Mouse (Mus musculus): ENCODE results near the gene Slc22a2. TPM values are rescaled to one million over a fixed set of nuclear protein-coding genes. Genes with fewer than 3 reads are reported as not detected.

Gene Slc22a2
- polyA plus RNA-seq, 1 experiment: 190 TPM

DNA sequence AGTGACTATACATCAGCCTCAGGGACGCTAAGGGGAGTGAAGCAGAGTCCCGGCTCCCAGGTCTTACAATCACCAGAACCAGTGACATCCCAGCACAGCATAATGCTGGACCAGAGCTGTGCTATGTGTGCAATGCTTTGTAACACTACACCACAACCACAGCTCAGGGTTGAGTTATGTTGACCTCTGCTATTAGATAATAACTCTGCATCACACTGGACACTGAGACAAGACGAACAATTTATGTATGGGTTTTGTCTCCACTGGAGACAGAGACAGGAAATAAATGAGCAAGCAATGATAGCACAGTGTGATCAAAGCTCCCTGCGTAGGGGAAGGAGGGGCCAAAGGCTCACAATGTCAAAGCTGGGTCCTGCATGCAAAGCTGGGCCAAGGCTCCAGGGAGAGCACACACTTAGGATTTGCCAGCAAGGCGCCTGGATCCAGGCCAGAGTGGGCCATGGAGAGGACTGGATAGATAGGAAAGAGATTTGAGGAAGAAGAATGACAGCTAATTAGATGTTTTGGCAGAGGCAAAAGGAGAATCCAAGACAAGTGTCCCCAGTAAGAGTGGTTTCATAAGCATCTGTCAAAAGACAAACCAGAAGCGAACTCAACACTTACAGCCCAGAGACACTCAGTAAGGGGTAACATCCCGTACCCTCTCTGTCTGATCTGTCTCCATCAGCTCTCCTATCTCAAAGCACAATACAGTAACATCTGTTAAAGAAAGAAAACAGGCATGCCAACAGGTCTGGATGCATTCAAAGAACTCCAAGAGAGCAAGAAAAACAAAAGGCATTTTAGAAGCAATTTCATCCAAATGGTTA, 48.1 kb downstream of the Slc22a2 start:
- no peak overlapping the region for H3K4me3 ChIP-seq (ENCODE audit: insufficient read depth, low read depth, low read length)
- H3K4me1 ChIP-seq (ENCODE audit: control insufficient read depth, insufficient read depth, low read length): no peaks in the 10 kb centered on the region
- H3K27me3 ChIP-seq (replicated peaks; ENCODE audit: control insufficient read depth, insufficient read depth, low read length): no peaks in the 10 kb centered on the region
- WGBS: 55% methylated on average over 7 of the region's 7 CpGs
- no peaks in the 10 kb centered on the region for H3K36me3 ChIP-seq (ENCODE audit: control insufficient read depth, insufficient read depth, low read length)
- DNase-seq: peak; percentile 33
- no peak overlapping the region for H3K27ac ChIP-seq (ENCODE audit: insufficient read depth, low read depth, low read length)
- TF ChIP-seq POLR2A (IDR thresholded peaks at IDR 0.05; ENCODE audit: low read depth, low read length) (no peak), CTCF (conservative IDR thresholded peaks at IDR 0.05; ENCODE audit: insufficient read depth, insufficient read length, low read depth, low read length) (no peak)

- WGBS: 35% methylated on average over 4 of the region's 4 CpGs
- no peak overlapping the region for H3K27ac ChIP-seq (ENCODE audit: insufficient read depth, low read depth, low read length)
- no peak overlapping the region for H3K4me3 ChIP-seq (ENCODE audit: insufficient read depth, low read depth, low read length)
- H3K4me1 ChIP-seq (ENCODE audit: control insufficient read depth, insufficient read depth, low read length): no peaks in the 10 kb centered on the region
- no peaks in the 10 kb centered on the region for H3K36me3 ChIP-seq (ENCODE audit: control insufficient read depth, insufficient read depth, low read length)
- DNase-seq: no peak
- 0 out of 2 replicates have a peak, but pooled peaks cover 2% of the 10 kb centered on the region for H3K27me3 ChIP-seq (replicated peaks; ENCODE audit: control insufficient read depth, insufficient read depth, low read length)
- TF ChIP-seq POLR2A (IDR thresholded peaks at IDR 0.05; ENCODE audit: low read depth, low read length) (no peak), CTCF (conservative IDR thresholded peaks at IDR 0.05; ENCODE audit: insufficient read depth, insufficient read length, low read depth, low read length) (no peak)
Observed at GRCm38 (mm10) chr17:12634814-12635213, 50.9 kb downstream of the Slc22a2 start.

GRCm38 (mm10) chr17:12639585-12639984, 55.7 kb downstream of the Slc22a2 start:
- WGBS: 92% methylated on average over 3 of the region's 3 CpGs
- Histone ChIP-seq H3K36me3 (ENCODE audit: control insufficient read depth, insufficient read depth, low read length) (no peaks in the 10 kb centered on the region), H3K27me3 (replicated peaks; ENCODE audit: control insufficient read depth, insufficient read depth, low read length) (0 out of 2 replicates have a peak, but pooled peaks cover 2% of the 10 kb centered on the region), H3K4me3 (ENCODE audit: insufficient read depth, low read depth, low read length) (no peak overlapping the region), H3K4me1 (ENCODE audit: control insufficient read depth, insufficient read depth, low read length) (no peaks in the 10 kb centered on the region), H3K27ac (ENCODE audit: insufficient read depth, low read depth, low read length) (no peak overlapping the region)
- TF ChIP-seq CTCF (conservative IDR thresholded peaks at IDR 0.05; ENCODE audit: insufficient read depth, insufficient read length, low read depth, low read length): no peak; the same call in 1 of the 2 replicates
- no peak for TF ChIP-seq POLR2A (IDR thresholded peaks at IDR 0.05; ENCODE audit: low read depth, low read length)
- no peak for DNase-seq

DNA sequence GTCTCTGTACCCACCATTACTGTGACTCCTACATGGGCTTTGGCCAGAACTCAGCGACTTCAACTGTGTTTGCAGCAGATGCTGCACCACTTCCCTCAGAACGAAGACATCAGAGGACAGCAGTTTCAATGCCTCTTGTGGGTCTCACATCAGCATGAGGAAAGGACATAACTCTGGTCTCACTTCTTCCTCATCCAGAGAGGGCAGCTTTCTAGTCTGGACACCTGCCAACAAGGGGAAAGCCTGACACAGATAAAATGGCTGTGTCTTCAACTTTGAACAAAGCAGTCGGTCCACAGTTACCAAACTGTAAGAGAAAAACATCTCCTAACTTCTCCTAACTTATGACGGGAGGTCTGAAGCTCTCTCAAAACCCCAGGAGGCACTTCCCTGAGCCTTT, 57.2 kb downstream of the Slc22a2 start:
- WGBS: 70% methylated on average over 4 of the region's 4 CpGs
- Histone ChIP-seq H3K4me3 (ENCODE audit: insufficient read depth, low read depth, low read length) (no peak overlapping the region), H3K27ac (ENCODE audit: insufficient read depth, low read depth, low read length) (no peak overlapping the region), H3K4me1 (ENCODE audit: control insufficient read depth, insufficient read depth, low read length) (no peaks in the 10 kb centered on the region), H3K36me3 (ENCODE audit: control insufficient read depth, insufficient read depth, low read length) (no peaks in the 10 kb centered on the region), H3K27me3 (replicated peaks; ENCODE audit: control insufficient read depth, insufficient read depth, low read length) (0 out of 2 replicates have a peak, but pooled peaks cover 2% of the 10 kb centered on the region)
- TF ChIP-seq CTCF (conservative IDR thresholded peaks at IDR 0.05; ENCODE audit: insufficient read depth, insufficient read length, low read depth, low read length): no peak
- TF ChIP-seq POLR2A (IDR thresholded peaks at IDR 0.05; ENCODE audit: low read depth, low read length): no peak
- no peak for DNase-seq

DNA sequence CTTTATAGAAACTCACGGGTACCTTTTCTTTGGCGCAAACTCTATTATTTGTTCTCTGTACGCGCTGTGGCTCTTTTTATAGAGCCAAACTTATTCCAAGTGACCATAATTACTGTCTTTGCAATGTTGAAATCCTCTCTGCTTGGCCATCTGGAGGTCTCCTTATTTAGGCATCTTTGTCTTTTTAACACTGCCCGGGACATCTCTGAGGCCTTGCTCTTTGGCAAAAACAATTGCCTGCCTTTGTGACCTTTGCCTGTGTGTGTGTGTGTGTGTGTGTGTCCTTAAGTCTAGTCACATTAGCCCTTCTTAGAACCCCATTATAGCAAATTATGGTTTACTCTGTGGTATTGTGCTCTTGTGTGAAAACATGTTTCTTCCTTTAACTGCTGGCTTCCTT, 61.5 kb downstream of the Slc22a2 start:
- H3K36me3 ChIP-seq (ENCODE audit: control insufficient read depth, insufficient read depth, low read length): no peaks in the 10 kb centered on the region
- H3K4me3 ChIP-seq (ENCODE audit: insufficient read depth, low read depth, low read length): no peak overlapping the region
- DNase-seq: peak; percentile 26
- H3K27me3 ChIP-seq (replicated peaks; ENCODE audit: control insufficient read depth, insufficient read depth, low read length): no peaks in the 10 kb centered on the region
- 84% methylated on average over 5 of the region's 5 CpGs for WGBS
- TF ChIP-seq POLR2A (IDR thresholded peaks at IDR 0.05; ENCODE audit: low read depth, low read length): no peak
- TF ChIP-seq CTCF (conservative IDR thresholded peaks at IDR 0.05; ENCODE audit: insufficient read depth, insufficient read length, low read depth, low read length): no peak
- H3K27ac ChIP-seq (ENCODE audit: insufficient read depth, low read depth, low read length): no peak overlapping the region
- H3K4me1 ChIP-seq (ENCODE audit: control insufficient read depth, insufficient read depth, low read length): no peaks in the 10 kb centered on the region

GRCm38 (mm10) chr17:12652604-12653003, 68.7 kb downstream of the Slc22a2 start:
- H3K36me3 ChIP-seq (ENCODE audit: control insufficient read depth, insufficient read depth, low read length): no peaks in the 10 kb centered on the region
- H3K27me3 ChIP-seq (replicated peaks; ENCODE audit: control insufficient read depth, insufficient read depth, low read length): no peaks in the 10 kb centered on the region
- no peaks in the 10 kb centered on the region for H3K4me1 ChIP-seq (ENCODE audit: control insufficient read depth, insufficient read depth, low read length)
- H3K27ac ChIP-seq (ENCODE audit: insufficient read depth, low read depth, low read length): no peak overlapping the region
- 93% methylated on average over 11 of the region's 11 CpGs for WGBS
- DNase-seq: no peak
- TF ChIP-seq CTCF (conservative IDR thresholded peaks at IDR 0.05; ENCODE audit: insufficient read depth, insufficient read length, low read depth, low read length) (no peak), POLR2A (IDR thresholded peaks at IDR 0.05; ENCODE audit: low read depth, low read length) (no peak)
- H3K4me3 ChIP-seq (ENCODE audit: insufficient read depth, low read depth, low read length): no peak overlapping the region

DNA sequence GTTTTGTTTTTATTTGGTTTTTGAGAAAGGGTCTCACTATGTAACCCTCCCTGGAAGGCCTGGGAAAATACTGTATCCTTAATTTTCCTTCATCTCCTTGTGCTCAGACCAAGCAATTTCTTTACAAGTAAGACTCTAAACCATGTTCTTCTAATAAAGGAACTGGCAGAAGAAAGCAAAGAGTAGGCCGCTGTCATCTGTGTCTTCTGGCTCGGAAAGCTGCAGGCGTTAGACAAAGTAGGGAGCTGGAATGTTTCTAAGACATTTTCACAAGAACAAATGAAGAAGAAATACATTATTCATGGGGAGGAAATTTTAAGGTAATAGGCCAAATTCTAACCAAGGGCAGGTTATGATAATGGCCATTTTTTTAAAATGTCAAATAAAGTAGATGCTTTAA, 70.1 kb downstream of the Slc22a2 start:
- Histone ChIP-seq H3K36me3 (ENCODE audit: control insufficient read depth, insufficient read depth, low read length) (no peaks in the 10 kb centered on the region), H3K27ac (ENCODE audit: insufficient read depth, low read depth, low read length) (no peak overlapping the region), H3K4me3 (ENCODE audit: insufficient read depth, low read depth, low read length) (no peak overlapping the region), H3K27me3 (replicated peaks; ENCODE audit: control insufficient read depth, insufficient read depth, low read length) (no peaks in the 10 kb centered on the region), H3K4me1 (ENCODE audit: control insufficient read depth, insufficient read depth, low read length) (no peaks in the 10 kb centered on the region)
- no peak for TF ChIP-seq POLR2A (IDR thresholded peaks at IDR 0.05; ENCODE audit: low read depth, low read length)
- TF ChIP-seq CTCF (conservative IDR thresholded peaks at IDR 0.05; ENCODE audit: insufficient read depth, insufficient read length, low read depth, low read length): no peak
- WGBS: 89% methylated on average over 3 of the region's 3 CpGs
- no peak for DNase-seq

All from kidney, adult 2 months (tissue).